ENCODE assay signal across 13 mouse cellular contexts in the genomic region with DNA sequence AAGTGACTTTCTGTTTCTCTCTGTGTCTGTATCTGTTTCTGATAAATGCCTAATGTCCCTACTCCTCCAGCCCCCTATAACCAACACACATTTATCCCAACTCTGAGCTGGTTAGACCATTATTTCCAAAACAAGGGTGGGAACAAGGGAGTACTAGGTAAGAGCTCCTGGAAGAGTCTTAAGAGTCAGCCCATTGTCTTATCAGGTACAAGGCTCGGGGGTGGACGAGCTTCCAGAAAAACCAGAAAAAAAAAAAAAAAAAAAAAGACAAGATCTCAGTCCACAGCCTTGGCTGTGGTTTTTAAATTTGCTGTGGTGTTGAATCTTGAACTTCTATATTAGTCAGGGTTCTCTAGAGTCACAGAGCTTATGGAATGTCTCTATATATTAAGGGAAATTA. TPM values are rescaled to one million over a fixed set of nuclear protein-coding genes. Genes with fewer than 3 reads are reported as not detected.
DNase-seq lines count a peak whose midpoint lies in the region; ATAC-seq and TF ChIP-seq lines count a peak whose summit lies in the region.
"Had no signal": no experiment of that assay in that cellular context is flagged by ENCODE, and none has a peak within 500 bp of the region (broad histone marks: within the 10 kb centered on the region; RNA-seq: fewer than 3 reads in every experiment).

No protein-coding gene starts in this region.

- no peak overlapping the region; the same call in 1 of the 2 replicates for H3K27ac ChIP-seq in gastrocnemius, adult 2 months
- H3K27ac ChIP-seq in lung, postnatal 0 days (ENCODE audit: low read length) = 0 out of 2 replicates have a peak overlapping the region, but pooled peaks have one; percentile 88
- peak overlapping the region; percentile 69; the same call in 1 of the 2 replicates for H3K27ac ChIP-seq in liver, embryonic 12.5 days
- no peak overlapping the region for H3K27ac ChIP-seq in stomach, embryonic 15.5 days
- H3K27ac ChIP-seq: embryonic facial prominence, embryonic 13.5 days; midbrain, embryonic 13.5 days had no signal

- no peak for TF ChIP-seq CTCF in gastrocnemius, adult 2 months (IDR thresholded peaks at IDR 0.05)
- TF ChIP-seq CTCF in lung, postnatal 0 days (IDR thresholded peaks at IDR 0.05) = no peak

- no peak overlapping the region for H3K9ac ChIP-seq in lung, postnatal 0 days (replicated peaks; ENCODE audit: low read depth)
- peak overlapping the region; percentile 73; the same call in 1 of the 2 replicates for H3K9ac ChIP-seq in liver, embryonic 12.5 days
- no peak overlapping the region for H3K9ac ChIP-seq in stomach, embryonic 15.5 days

- intact Hi-C loops in gastrocnemius, adult 2 months (cut with DNase I) = no loop called here

- 49% methylated on average over 2 of the region's 2 CpGs for WGBS in lung, postnatal 0 days
- 13% methylated on average over 2 of the region's 2 CpGs for WGBS in liver, embryonic 12.5 days (ENCODE audit: insufficient replicate concordance)
- WGBS in stomach, embryonic 15.5 days = 40% methylated on average over 2 of the region's 2 CpGs

- DNase-seq in gastrocnemius, adult 2 months = no peak
- no peak for DNase-seq in gastrocnemius, postnatal 10 days
- no peak for DNase-seq in lung, postnatal 0 days (ENCODE audit: low spot score)
- no peak for DNase-seq in lung, postnatal 36 days
- DNase-seq in cerebellum, postnatal 36 days = no peak
- no peak for DNase-seq in spleen, postnatal 10 days (ENCODE audit: low spot score in 2 of 2)
- DNase-seq: cerebellum, postnatal 14 days had no signal

- H3K9me3 ChIP-seq in lung, postnatal 0 days (ENCODE audit: low read length) = no peaks in the 10 kb centered on the region
- no peaks in the 10 kb centered on the region for H3K9me3 ChIP-seq in liver, embryonic 12.5 days (replicated peaks)
- H3K9me3 ChIP-seq in stomach, embryonic 15.5 days = no peaks in the 10 kb centered on the region
- H3K9me3 ChIP-seq: embryonic facial prominence, embryonic 13.5 days; hindbrain, embryonic 13.5 days; midbrain, embryonic 13.5 days had no signal

- no peak overlapping the region for H3K4me2 ChIP-seq in lung, postnatal 0 days (replicated peaks; ENCODE audit: low read depth, low read length)
- peak overlapping the region; percentile 99 for H3K4me2 ChIP-seq in liver, embryonic 12.5 days
- peak overlapping the region; percentile 91; the same call in 1 of the 2 replicates for H3K4me2 ChIP-seq in stomach, embryonic 15.5 days

- H3K36me3 ChIP-seq in lung, postnatal 0 days (ENCODE audit: insufficient read depth, low read length) = no peaks in the 10 kb centered on the region
- H3K36me3 ChIP-seq in liver, embryonic 12.5 days = peaks cover 25% of the 10 kb centered on the region
- H3K36me3 ChIP-seq in stomach, embryonic 15.5 days = peaks cover 10% of the 10 kb centered on the region; the same call in 1 of the 2 replicates

- no peaks in the 10 kb centered on the region for H3K27me3 ChIP-seq in lung, postnatal 0 days (replicated peaks; ENCODE audit: insufficient read depth, low read length)
- no peaks in the 10 kb centered on the region for H3K27me3 ChIP-seq in liver, embryonic 12.5 days (replicated peaks)
- H3K27me3 ChIP-seq in stomach, embryonic 15.5 days (replicated peaks) = no peaks in the 10 kb centered on the region
- H3K27me3 ChIP-seq: embryonic facial prominence, embryonic 13.5 days; hindbrain, embryonic 13.5 days; midbrain, embryonic 13.5 days had no signal

- no peak for ATAC-seq in lung, postnatal 0 days
- ATAC-seq in liver, embryonic 12.5 days = no peak
- no peak for ATAC-seq in stomach, embryonic 15.5 days (ENCODE audit: insufficient read depth, low FRiP score, low read depth)
- ATAC-seq: midbrain, embryonic 13.5 days had no signal

- H3K4me1 ChIP-seq in lung, postnatal 0 days (ENCODE audit: insufficient read depth, low read depth, low read length) = 0 out of 2 replicates have a peak, but pooled peaks cover 6% of the 10 kb centered on the region
- H3K4me1 ChIP-seq in liver, embryonic 12.5 days = peaks cover 70% of the 10 kb centered on the region
- H3K4me1 ChIP-seq in stomach, embryonic 15.5 days = peaks cover 23% of the 10 kb centered on the region

- TF ChIP-seq EP300 in lung, postnatal 0 days (IDR thresholded peaks at IDR 0.05) = no peak

- peak overlapping the region; percentile 99; the same call in 1 of the 2 replicates for H3K4me3 ChIP-seq in gastrocnemius, adult 2 months
- no peak overlapping the region for H3K4me3 ChIP-seq in lung, postnatal 0 days (ENCODE audit: low read depth, low read length)
- peak overlapping the region; percentile 86; the same call in 1 of the 2 replicates for H3K4me3 ChIP-seq in liver, embryonic 12.5 days
- H3K4me3 ChIP-seq in stomach, embryonic 15.5 days (replicated peaks) = peak overlapping the region; percentile 86; the same call in 1 of the 2 replicates

RNA-seq across cellular contexts. Expression of a gene that starts 1.4 kb away (rescaled TPM):
- 10 to 100 TPM; 14.4 to 19.1 TPM for total RNA-seq in gastrocnemius, adult 2 months (2021)
- total RNA-seq in gastrocnemius, postnatal 10 days (2021) = 10 to 100 TPM; 27.1 to 31.3 TPM
- 113 and 119 TPM in 2 replicates for polyA plus RNA-seq in lung, postnatal 0 days (2015; fragmentation: Nextera tagmentation; extraction: Ambion mirVana)
- polyA plus RNA-seq in liver, embryonic 12.5 days (2016; fragmentation: Nextera tagmentation; extraction: Ambion mirVana) = 88.5 and 91.3 TPM in 2 replicates
- 166 and 178 TPM in 2 replicates for polyA plus RNA-seq in stomach, embryonic 15.5 days (2015; fragmentation: Nextera tagmentation; extraction: Ambion mirVana)

RNA-seq across cellular contexts. Expression of a gene that starts 30.6 kb away (rescaled TPM):
- total RNA-seq in gastrocnemius, adult 2 months (2021) = 1 to 10 TPM; 6.5 to 7.0 TPM
- total RNA-seq in gastrocnemius, postnatal 10 days (2021) = 10 to 100 TPM in 1 of 2 experiments, 1 to 10 TPM in 1; 8.8 to 10.7 TPM
- 4.9 and 5.3 TPM in 2 replicates for polyA plus RNA-seq in lung, postnatal 0 days (2015; fragmentation: Nextera tagmentation; extraction: Ambion mirVana)
- polyA plus RNA-seq in liver, embryonic 12.5 days (2016; fragmentation: Nextera tagmentation; extraction: Ambion mirVana) = 23.2 and 25.9 TPM in 2 replicates
- polyA plus RNA-seq in stomach, embryonic 15.5 days (2015; fragmentation: Nextera tagmentation; extraction: Ambion mirVana) = 22.6 and 23.7 TPM in 2 replicates

RNA-seq across cellular contexts. Expression of a gene that starts 41.5 kb away (rescaled TPM):
- total RNA-seq in gastrocnemius, adult 2 months (2021) = under 1 TPM; 0.36 to 0.51 TPM
- under 1 TPM; 0.63 to 0.97 TPM for total RNA-seq in gastrocnemius, postnatal 10 days (2021)
- polyA plus RNA-seq in lung, postnatal 0 days (2015; fragmentation: Nextera tagmentation; extraction: Ambion mirVana) = 0.18 and 0.21 TPM in 2 replicates
- polyA plus RNA-seq in liver, embryonic 12.5 days (2016; fragmentation: Nextera tagmentation; extraction: Ambion mirVana) = 0.35 TPM in 1 of 2 replicates, not detected in the other
- polyA plus RNA-seq in stomach, embryonic 15.5 days (2015; fragmentation: Nextera tagmentation; extraction: Ambion mirVana) = 0.35 and 0.41 TPM in 2 replicates
- total RNA-seq: granulocyte monocyte progenitor cell, adult 5-6 weeks had no signal

Comparison
In these comparisons a context has a peak if more than half of its experiments do, and no peak if none do; other contexts are left out.
1. H3K27ac ChIP-seq: peak in lung, postnatal 0 days (single experiment) and liver, embryonic 12.5 days (single experiment); none in gastrocnemius, adult 2 months (single experiment) and stomach, embryonic 15.5 days (single experiment).